Mouse (Mus musculus): ENCODE data around the gene Itpr2. TPM values are rescaled to one million over a fixed set of nuclear protein-coding genes. Genes with fewer than 3 reads are reported as not detected.
A peak's percentile ranks its signal among the peaks of the same experiment; 100 is the strongest.

Itpr2 gene
- polyA plus RNA-seq, 1 experiment: 25.5 TPM

DNA sequence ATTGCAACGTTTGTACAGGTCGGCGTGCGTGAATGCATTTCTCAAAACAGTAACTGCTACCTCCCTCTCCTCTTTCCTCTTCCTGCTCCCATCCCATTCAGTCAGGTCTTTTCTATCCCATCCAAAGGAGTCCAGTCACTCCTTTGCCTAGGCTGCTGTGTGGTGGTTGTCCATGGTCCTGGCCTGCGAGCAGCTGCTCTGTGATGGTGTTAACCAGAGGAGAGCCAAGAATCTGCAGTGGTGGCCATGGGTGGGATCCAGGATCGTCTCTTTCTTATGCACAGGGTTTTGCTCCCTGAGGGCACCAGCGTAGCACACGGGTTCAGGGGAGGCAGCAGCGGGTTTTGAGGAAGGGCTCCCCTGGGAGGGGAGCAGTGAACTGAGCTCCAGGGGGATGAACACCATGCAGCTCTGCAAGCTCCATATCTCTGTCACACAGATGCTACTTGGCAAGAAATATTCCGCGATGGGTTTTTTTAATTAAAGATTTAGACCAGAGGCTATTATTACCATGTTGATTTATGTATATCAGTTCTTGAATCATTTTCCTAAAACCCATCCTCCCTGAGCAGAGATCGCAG lies 65.0 kb downstream of the Itpr2 start:
- peaks cover 20% of the 10 kb centered on the region for H3K4me1 ChIP-seq (ENCODE audit: control insufficient read depth, insufficient read depth, low read length)
- H3K4me3 ChIP-seq (replicated peaks; ENCODE audit: extremely low read depth, low read depth, low read length): no peak overlapping the region
- no peak for TF ChIP-seq POLR2A (IDR thresholded peaks at IDR 0.05; ENCODE audit: borderline replicate concordance, extremely low read depth, low read depth, low read length)
- TF ChIP-seq CTCF (IDR thresholded peaks at IDR 0.05; ENCODE audit: insufficient read depth, low read length): no peak
- 73% methylated on average over 12 of the region's 12 CpGs for WGBS
- no peak for DNase-seq

GRCm38 (mm10) chr6:146434217-146434616 lies 67.8 kb downstream of the Itpr2 start:
- H3K4me1 ChIP-seq (ENCODE audit: control insufficient read depth, insufficient read depth, low read length): peaks cover 22% of the 10 kb centered on the region
- 77% methylated on average over 2 of the region's 2 CpGs for WGBS
- no peak overlapping the region for H3K4me3 ChIP-seq (replicated peaks; ENCODE audit: extremely low read depth, low read depth, low read length)
- TF ChIP-seq CTCF (IDR thresholded peaks at IDR 0.05; ENCODE audit: insufficient read depth, low read length) (no peak), POLR2A (IDR thresholded peaks at IDR 0.05; ENCODE audit: borderline replicate concordance, extremely low read depth, low read depth, low read length) (no peak)
- no peak for DNase-seq

- DNase-seq: no peak
- no peak for TF ChIP-seq POLR2A (IDR thresholded peaks at IDR 0.05; ENCODE audit: borderline replicate concordance, extremely low read depth, low read depth, low read length)
- TF ChIP-seq CTCF (IDR thresholded peaks at IDR 0.05; ENCODE audit: insufficient read depth, low read length): no peak
- Histone ChIP-seq H3K4me1 (ENCODE audit: control insufficient read depth, insufficient read depth, low read length) (peaks cover 20% of the 10 kb centered on the region), H3K4me3 (replicated peaks; ENCODE audit: extremely low read depth, low read depth, low read length) (no peak overlapping the region)
- 50% methylated on average over 8 of the region's 8 CpGs for WGBS
Measured at GRCm38 (mm10) chr6:146432218-146432865, 69.7 kb downstream of the Itpr2 start.

DNA sequence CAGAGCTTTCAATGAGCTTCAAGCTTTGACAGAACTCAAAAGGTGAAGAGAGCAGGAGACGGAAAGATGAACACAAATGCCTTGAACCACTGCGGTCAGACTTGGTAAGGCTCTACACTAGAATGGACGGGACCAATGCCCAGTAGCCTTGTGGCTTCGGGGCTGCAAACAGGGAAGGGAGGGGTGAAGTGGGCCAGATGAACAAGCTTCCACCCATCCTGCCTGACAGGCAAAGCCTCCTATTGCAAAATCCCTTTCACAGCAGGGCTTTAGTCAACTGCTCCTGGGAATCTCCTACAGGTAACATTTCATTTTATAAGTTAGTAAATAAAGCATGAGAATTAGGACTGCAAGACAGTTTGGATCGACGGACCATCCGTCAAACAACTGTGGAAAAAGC lies 70.2 kb downstream of the Itpr2 start:
- H3K4me3 ChIP-seq (replicated peaks; ENCODE audit: extremely low read depth, low read depth, low read length): no peak overlapping the region
- WGBS: 74% methylated on average over 7 of the region's 7 CpGs
- DNase-seq: no peak
- TF ChIP-seq CTCF (IDR thresholded peaks at IDR 0.05; ENCODE audit: insufficient read depth, low read length) (no peak), POLR2A (IDR thresholded peaks at IDR 0.05; ENCODE audit: borderline replicate concordance, extremely low read depth, low read depth, low read length) (no peak)
- peaks cover 20% of the 10 kb centered on the region for H3K4me1 ChIP-seq (ENCODE audit: control insufficient read depth, insufficient read depth, low read length)

DNA sequence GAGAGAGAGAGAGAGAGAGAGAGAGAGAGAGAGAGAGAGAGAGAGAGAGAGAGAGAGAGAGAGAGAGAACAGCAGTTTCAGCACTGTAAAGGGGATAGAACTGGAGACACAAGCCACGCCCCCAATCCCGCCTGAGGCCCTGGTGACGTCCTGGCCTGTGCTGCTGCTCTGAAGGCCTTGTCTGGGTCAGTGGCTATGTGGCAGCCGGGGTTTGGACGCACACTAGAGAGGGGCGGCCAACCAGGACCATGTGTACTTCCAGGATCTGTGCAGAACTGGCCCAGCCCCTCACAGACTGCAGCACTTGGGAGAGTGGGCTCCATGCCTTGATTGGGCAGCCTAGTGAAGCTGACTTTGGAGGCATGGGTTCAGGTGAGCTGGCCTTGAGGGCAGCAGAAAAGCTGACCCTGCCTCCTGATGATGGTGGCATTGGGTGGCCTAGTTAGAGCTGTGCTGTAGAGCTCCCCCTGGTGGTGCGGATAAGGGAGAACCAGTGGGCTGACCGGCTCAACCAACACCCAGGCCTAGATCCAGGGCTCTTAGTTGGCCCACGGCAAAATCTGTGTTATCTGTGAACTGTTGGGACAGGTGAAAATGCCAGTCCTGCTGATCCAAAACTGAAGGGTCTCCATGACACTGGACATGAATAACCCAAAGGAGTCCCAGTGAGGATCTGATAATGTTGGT lies 72.2 kb downstream of the Itpr2 start:
- peak; percentile 53 for DNase-seq
- H3K4me3 ChIP-seq (replicated peaks; ENCODE audit: extremely low read depth, low read depth, low read length): no peak overlapping the region
- WGBS: 63% methylated on average over 9 of the region's 9 CpGs

DNA sequence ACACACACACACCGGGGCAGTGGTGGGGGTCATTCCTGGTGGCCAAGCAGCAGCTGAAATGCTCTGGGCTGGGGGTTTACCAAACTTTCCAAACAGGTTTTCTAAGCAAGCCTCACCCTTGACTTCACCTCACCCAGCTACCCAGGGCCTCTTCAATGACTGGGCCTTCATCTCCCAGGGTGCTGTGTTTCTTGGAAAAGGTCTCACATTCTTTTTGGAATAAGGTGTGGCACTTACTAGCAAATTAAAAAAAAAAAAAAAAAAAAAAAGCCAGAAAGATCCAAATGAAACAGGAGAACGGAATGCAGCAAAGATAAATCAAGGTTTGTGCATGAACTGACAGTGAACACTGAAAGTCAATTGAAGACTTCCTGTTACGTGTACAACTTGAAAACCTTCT lies 77.2 kb downstream of the Itpr2 start:
- DNase-seq: no peak
- H3K4me1 ChIP-seq (ENCODE audit: control insufficient read depth, insufficient read depth, low read length): no peaks in the 10 kb centered on the region
- H3K4me3 ChIP-seq (replicated peaks; ENCODE audit: extremely low read depth, low read depth, low read length): no peak overlapping the region
- no peak for TF ChIP-seq POLR2A (IDR thresholded peaks at IDR 0.05; ENCODE audit: borderline replicate concordance, extremely low read depth, low read depth, low read length)
- no peak for TF ChIP-seq CTCF (IDR thresholded peaks at IDR 0.05; ENCODE audit: insufficient read depth, low read length)
- WGBS: 72% methylated on average over 3 of the region's 3 CpGs

More for the DNA sequence above, 72.2 kb downstream of the Itpr2 start:
- TF ChIP-seq CTCF (IDR thresholded peaks at IDR 0.05; ENCODE audit: insufficient read depth, low read length): peak; percentile 73
- TF ChIP-seq POLR2A (IDR thresholded peaks at IDR 0.05; ENCODE audit: borderline replicate concordance, extremely low read depth, low read depth, low read length): no peak
- H3K4me1 ChIP-seq (ENCODE audit: control insufficient read depth, insufficient read depth, low read length): peaks cover 20% of the 10 kb centered on the region

GRCm38 (mm10) chr6:146424326-146424725 lies 77.7 kb downstream of the Itpr2 start:
- H3K4me1 ChIP-seq (ENCODE audit: control insufficient read depth, insufficient read depth, low read length): no peaks in the 10 kb centered on the region
- WGBS: 64% methylated on average over 6 of the region's 6 CpGs
- no peak for DNase-seq
- TF ChIP-seq POLR2A (IDR thresholded peaks at IDR 0.05; ENCODE audit: borderline replicate concordance, extremely low read depth, low read depth, low read length) (no peak), CTCF (IDR thresholded peaks at IDR 0.05; ENCODE audit: insufficient read depth, low read length) (no peak)
- no peak overlapping the region for H3K4me3 ChIP-seq (replicated peaks; ENCODE audit: extremely low read depth, low read depth, low read length)

GRCm38 (mm10) chr6:146420718-146421117 lies 81.3 kb downstream of the Itpr2 start:
- no peak for DNase-seq
- H3K4me3 ChIP-seq (replicated peaks; ENCODE audit: extremely low read depth, low read depth, low read length): no peak overlapping the region
- H3K4me1 ChIP-seq (ENCODE audit: control insufficient read depth, insufficient read depth, low read length): no peaks in the 10 kb centered on the region
- 56% methylated on average over 6 of the region's 6 CpGs for WGBS
- TF ChIP-seq CTCF (IDR thresholded peaks at IDR 0.05; ENCODE audit: insufficient read depth, low read length) (no peak), POLR2A (IDR thresholded peaks at IDR 0.05; ENCODE audit: borderline replicate concordance, extremely low read depth, low read depth, low read length) (no peak)

DNA sequence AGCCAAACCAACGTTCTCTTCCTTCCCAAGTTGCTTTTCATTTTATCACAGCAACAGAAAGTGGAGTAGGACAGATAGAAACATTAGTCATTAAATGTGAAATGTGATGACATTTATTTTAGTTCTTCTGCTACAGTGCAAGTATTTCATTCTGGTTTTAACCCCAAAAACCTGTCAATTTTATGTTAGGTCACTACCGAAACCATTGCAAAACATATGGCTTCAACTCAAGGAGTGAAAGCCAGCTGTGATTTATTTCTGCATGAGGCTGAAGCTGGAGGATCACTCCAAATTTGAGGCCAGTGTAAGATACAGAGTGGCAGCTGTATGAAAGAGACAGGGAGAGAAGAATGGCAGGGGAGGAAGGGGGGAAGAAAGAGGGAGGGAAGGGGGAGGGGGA lies 85.6 kb downstream of the Itpr2 start:
- no peak for DNase-seq
- TF ChIP-seq CTCF (IDR thresholded peaks at IDR 0.05; ENCODE audit: insufficient read depth, low read length) (no peak), POLR2A (IDR thresholded peaks at IDR 0.05; ENCODE audit: borderline replicate concordance, extremely low read depth, low read depth, low read length) (no peak)
- WGBS: 73% methylated on average over 2 of the region's 2 CpGs

More for the DNA sequence above, 85.6 kb downstream of the Itpr2 start:
- Histone ChIP-seq H3K4me3 (replicated peaks; ENCODE audit: extremely low read depth, low read depth, low read length) (no peak overlapping the region), H3K4me1 (ENCODE audit: control insufficient read depth, insufficient read depth, low read length) (no peaks in the 10 kb centered on the region)
